Mouse (Mus musculus) G1E-ER4 (cell line): Measurements from ENCODE around the gene Kcna6. TPM values are rescaled to one million over a fixed set of nuclear protein-coding genes. Genes with fewer than 3 reads are reported as not detected.

Experiments used
- GATA1 ChIP-seq: IDR thresholded peaks from one replicate; pipeline ENCODE4 v1.8.0; 2012; ENCODE audit warnings: low read length, inconsistent platforms
- polyA plus RNA-seq: library from polyadenylated mRNA; stranded (reverse); fragments of >175 nt; gene quantifications from 2 replicates; pipeline ENCODE4 v1.2.3, GENCODE M21; 2012

The Kcna6 gene
- polyA plus RNA-seq, 1 experiment = not detected

DNA sequence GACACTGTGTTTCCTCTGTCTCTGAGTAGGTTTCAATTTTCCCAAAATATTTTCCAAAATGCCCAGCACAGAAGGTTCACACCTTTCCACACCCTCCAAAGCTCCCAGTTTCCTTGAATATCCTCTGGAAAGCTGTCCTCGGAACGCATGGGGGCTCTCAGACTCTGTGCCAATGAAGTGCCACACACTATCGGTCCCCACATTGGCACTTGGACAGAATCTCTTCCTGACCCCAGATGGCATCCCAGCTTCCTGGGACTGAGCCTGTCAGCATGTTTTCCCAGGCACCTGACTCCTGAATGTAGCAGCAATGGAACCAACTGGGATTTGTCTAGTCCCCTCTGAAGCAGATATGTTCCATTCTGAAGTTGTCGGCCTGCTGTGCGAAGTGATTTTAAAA, 73.5 kb downstream of the Kcna6 start:
- TF ChIP-seq GATA1 = no peak

DNA sequence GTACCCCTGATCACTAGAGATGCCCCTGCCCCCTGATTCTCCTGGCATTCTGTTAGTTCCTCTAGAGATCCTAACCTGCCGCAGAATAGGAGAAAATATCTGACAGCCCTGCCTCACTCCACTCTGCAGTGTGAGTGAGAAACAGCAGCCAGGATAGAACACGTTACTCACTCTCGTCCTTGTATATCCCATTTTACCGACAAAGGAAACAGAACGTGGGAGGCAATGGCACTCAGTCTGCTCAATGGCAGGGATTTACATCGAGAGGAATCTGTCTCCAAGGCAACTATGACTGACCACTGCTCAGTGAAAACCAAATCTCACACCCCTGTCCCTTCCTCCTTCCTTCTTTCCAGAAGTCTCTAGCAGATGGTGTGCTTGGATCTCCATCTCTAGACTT, 74.4 kb downstream of the Kcna6 start:
- TF ChIP-seq GATA1 = no peak

DNA sequence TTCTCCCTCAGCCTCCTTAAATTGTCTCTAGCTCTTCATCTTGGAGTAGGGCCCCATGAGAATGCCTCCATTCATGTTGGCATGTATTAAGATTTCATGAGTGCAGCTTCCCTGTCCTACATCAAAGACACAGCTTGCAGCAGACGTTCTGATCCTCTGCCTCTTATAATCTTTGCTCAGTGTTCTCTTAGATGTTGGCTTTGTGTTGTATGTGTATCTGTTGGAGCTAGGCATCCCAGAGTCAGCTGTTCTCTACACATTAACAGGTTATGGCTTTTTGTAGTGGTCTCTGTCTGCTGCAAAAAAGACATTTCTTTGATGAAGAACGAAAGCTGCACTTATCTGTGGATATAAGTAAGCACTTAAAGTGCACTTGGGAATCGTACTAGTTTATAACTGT, 75.9 kb downstream of the Kcna6 start:
- no peak for TF ChIP-seq GATA1

Other genes with a start within 250 kb of the Kcna6 start
- not detected in 2 replicates for gene Kcna5, start 205.3 kb downstream of the Kcna6 start, polyA plus RNA-seq
- not detected in 2 replicates for gene Kcna1, start 94.3 kb downstream of the Kcna6 start, polyA plus RNA-seq
- gene Ndufa9, start 108.5 kb upstream of the Kcna6 start, polyA plus RNA-seq = 4.4 and 5.1 TPM in 2 replicates
- not detected in 2 replicates for gene Akap3, start 112.4 kb upstream of the Kcna6 start, polyA plus RNA-seq
- not detected in 2 replicates for gene Dyrk4, start 181.2 kb upstream of the Kcna6 start, polyA plus RNA-seq
- gene Rad51ap1, start 198.9 kb upstream of the Kcna6 start, polyA plus RNA-seq = 34.6 and 57.7 TPM in 2 replicates
- gene D6Wsu163e, start 199.3 kb upstream of the Kcna6 start, polyA plus RNA-seq = 3.1 TPM in 2 replicates